Mouse (Mus musculus) thymus, postnatal 4 days (tissue): Measurements from ENCODE around the gene Zfp157.
"Not testable (repeated sequence)": the region's sequence is repeated elsewhere in the genome, so short reads cannot be mapped to it uniquely, and the experiment has no call there.

Source experiments
- DNase-seq: peaks from one replicate; pipeline ENCODE4 v3.0.0; 2021

Gene Zfp157

DNA sequence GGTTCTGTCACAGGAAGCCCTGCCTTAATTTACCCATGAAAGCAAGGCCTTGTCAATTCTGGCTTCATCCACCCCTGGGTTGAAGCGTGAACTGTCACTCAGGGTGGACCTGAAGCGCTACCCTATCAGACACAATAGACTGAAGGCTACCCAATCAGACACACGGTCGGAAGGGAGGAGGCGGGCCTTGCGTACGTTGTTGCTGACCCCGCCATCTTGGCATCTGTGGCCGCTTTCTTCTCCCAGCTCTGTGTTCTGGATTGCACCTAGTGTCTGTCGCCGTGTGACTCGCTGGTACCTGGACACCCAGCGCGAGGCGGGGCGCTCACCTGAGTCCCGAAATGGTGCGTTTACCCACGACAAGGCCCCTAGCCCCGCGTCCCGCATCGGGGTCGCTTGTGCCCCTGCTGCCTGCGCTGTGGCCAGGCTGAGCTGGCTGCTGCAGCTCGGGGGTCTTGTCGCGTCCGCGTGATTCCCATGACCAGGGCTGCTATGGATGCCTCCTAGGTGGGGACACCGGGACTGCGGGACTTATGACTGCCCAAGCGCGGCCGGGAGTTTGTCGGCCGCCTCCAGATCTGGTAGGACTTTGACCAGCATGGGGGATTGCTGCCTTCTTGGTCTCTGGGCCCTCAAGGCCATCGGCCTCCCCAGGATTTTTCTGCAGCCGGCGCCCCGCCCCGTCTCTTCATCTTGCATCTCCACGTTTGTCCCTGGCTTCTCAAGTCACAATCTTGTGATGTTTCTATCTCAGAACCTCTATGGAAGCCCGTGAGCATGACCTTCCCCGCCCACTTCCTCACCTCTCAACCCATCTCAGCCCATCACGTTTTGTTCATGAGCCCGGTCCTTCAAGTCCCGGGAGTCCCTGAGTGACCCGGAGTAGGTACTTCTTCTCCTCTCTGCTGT is at the start of gene Zfp157:
TSS of gene Zfp157 (plus strand) at position 183 of the 909 bp plus-strand sequence.
- DNase-seq = peak; percentile 90

DNA sequence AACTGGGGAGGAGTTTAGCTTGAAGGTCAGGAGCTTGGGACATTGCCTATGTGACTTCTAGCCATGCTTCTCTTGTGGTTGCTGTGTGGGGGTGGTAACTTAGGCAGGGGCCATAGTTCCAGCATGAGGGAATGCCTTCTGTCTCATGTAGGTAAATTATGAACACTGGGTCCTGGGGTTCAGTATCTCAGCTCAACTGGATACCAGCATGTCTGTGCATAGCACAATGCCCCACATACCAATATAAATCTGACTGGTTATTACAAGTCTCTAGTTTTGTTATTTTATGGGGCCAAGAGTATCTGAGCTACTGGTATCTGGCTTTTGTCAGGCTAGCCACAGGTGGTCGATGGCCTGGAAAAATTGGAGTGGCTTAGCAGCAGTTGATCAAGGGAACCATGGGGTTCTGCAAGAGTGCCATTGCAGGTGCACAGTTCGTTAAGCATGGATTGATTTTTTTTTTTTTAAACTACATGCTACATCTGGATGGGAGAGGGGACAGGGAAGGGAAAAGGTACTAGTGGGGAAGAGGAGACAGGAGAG is 43.4 kb upstream of the Zfp157 start:
- DNase-seq = no peak

DNA sequence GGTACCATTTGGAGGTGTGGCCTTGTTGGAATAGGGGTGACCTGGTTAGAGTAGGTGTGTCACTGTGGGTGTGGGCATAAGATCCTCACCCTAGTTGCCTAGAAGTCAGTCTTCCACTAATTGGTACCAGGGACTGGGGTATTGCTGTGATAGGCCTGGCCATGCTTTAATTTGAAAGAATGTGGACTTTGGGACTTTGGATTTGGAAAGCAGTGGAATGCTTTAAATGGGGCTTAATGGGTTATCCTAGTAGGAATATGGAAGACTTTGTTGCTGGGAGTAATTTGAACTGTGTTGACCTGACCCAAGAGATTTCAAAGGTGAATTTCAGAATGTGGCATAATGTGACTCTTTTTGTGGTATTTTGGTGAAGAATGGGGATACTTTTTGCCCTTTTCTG is 40.8 kb upstream of the Zfp157 start:
- DNase-seq = not testable (repeated sequence)

DNA sequence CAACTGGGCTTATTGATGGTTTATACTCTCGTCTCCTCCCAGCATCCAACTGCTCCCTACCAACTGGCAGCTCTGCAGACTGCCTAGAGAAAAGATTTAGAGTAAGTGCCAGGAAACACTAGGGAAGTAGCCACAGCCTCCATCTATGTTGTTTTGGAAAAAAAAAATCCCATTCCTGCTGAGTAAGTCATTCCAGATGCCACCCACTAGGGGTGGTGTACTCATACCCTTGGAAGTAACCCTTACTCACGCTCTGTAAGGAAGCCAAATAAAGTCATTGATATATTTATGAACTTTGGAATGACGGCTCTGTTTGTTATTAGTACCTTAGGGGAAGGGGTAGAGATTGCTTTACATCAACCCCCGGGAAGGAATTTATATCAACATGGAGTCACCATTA is 17.1 kb downstream of the Zfp157 start:
- no peak for DNase-seq

DNA sequence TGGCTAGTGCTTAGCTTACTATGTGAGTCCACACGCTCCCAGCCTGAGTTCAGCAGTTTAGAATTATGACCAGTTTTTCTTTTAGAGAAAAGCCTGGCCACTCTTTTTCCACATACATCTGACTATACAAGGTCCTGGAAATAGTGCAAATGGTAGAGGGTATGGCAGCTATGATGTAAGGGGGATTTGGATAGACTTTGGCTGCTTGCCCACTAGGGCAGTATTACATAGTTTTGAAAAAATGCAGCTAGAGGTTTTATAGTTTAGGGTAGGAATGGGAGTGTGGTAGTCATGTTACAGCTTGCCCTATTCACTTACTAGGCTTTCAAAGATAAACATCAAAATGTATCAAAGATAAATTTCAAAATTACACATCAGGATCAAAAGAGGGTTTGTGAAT is 17.8 kb downstream of the Zfp157 start:
- no peak for DNase-seq

DNA sequence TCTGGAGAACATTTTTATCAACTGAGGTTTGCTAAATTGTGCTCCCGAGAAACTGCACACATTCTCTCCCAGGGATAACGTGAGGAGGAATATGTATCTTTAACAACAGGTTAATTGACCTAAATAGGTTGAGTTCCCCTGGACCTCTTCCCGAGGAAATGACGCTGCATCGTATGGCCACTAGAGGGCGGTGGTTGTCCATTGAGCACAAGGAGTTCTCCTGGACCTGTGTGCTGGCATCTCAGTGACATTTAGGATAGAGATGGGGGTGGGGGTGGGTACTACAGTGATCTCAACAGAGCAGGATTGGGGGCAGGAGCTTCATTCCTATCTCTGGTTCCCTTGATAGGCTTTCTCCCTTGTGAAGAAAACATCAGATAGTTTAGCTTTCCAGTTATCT is 32.3 kb downstream of the Zfp157 start:
- DNase-seq = peak; percentile 71

DNA sequence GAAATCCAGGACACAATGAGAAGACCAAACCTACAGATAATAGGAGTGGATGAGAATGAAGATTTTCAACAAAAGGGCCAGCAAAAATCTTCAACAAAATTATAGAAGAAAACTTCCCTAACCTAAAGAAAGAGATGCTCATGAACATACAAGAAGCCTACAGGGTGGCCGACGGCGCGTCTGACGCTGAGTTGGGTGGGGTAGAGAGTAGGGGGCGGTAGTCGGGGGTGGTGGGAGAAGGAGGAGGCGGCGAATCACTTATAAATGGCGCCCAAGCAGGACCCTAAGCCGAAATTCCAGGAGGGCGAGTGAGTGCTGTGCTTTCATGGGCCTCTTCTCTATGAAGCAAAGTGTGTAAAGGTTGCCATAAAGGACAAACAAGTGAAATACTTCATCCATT is 63.3 kb downstream of the Zfp157 start:
- not testable (repeated sequence) for DNase-seq
